Comparison of ENCODE assay signal across 20 mouse cellular contexts in the genomic region with DNA sequence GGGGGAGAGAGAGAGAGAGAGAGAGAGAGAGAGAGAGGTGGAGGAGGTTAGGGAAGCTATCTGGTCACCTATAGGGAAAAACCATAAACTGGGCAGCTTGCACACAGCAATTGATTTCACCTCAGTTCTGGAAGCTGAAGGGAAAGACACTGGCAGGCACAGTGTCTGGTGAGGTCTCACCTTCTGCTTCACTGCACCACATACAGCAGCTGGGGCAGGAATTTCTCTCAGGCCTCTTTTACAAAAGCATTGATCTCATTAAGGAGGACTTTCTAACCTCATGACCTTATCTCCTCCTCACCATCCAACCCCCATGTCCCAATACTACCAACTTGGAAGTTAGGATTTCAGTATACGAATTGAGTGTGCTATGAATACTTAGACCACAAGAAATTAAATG. TPM values are rescaled to one million over a fixed set of nuclear protein-coding genes. Genes with fewer than 3 reads are reported as not detected.
DNase-seq lines count a peak whose midpoint lies in the region; ATAC-seq and TF ChIP-seq lines count a peak whose summit lies in the region.
"Had no signal": no experiment of that assay in that cellular context is flagged by ENCODE, and none has a peak within 500 bp of the region (broad histone marks: within the 10 kb centered on the region; RNA-seq: fewer than 3 reads in every experiment).

No protein-coding gene starts in this region.

- H3K4me1 ChIP-seq in liver, embryonic 12.5 days = peaks cover 68% of the 10 kb centered on the region
- H3K4me1 ChIP-seq in hindbrain, postnatal 0 days (ENCODE audit: insufficient read depth, low read length) = peaks cover 11% of the 10 kb centered on the region
- H3K4me1 ChIP-seq in stomach, postnatal 0 days (replicated peaks; ENCODE audit: control insufficient read depth, insufficient read depth) = no peaks in the 10 kb centered on the region

- no peak overlapping the region for H3K27ac ChIP-seq in liver, embryonic 12.5 days
- peak overlapping the region; percentile 80 for H3K27ac ChIP-seq in hindbrain, postnatal 0 days
- no peak overlapping the region for H3K27ac ChIP-seq in stomach, postnatal 0 days (replicated peaks)
- H3K27ac ChIP-seq: limb, embryonic 13.5 days had no signal

- no peak overlapping the region for H3K4me3 ChIP-seq in liver, embryonic 12.5 days
- no peak overlapping the region for H3K4me3 ChIP-seq in hindbrain, postnatal 0 days (ENCODE audit: low read length)
- no peak overlapping the region for H3K4me3 ChIP-seq in stomach, postnatal 0 days (ENCODE audit: low read depth, low read length)
- H3K4me3 ChIP-seq: heart, embryonic 12.5 days; limb, embryonic 13.5 days; megakaryocyte, embryonic 14.5 days had no signal

- H3K9ac ChIP-seq in liver, embryonic 12.5 days = peak overlapping the region; percentile 7; the same call in 1 of the 2 replicates
- H3K9ac ChIP-seq in hindbrain, postnatal 0 days (replicated peaks; ENCODE audit: low read length) = no peak overlapping the region
- H3K9ac ChIP-seq in stomach, postnatal 0 days (ENCODE audit: low read length) = no peak overlapping the region
- H3K9ac ChIP-seq: limb, embryonic 13.5 days had no signal

- peak; percentile 14 for DNase-seq in embryo, embryonic 10 days (ENCODE audit: low spot score)
- DNase-seq in embryo, embryonic 9.5 days (ENCODE audit: extremely low spot score) = no peak
- no peak for DNase-seq in liver
- DNase-seq in hindbrain, postnatal 0 days (ENCODE audit: low spot score) = no peak
- DNase-seq in retina, postnatal 1 day = peak; percentile 40
- DNase-seq in heart, adult 18-20 months = no peak
- DNase-seq in stomach, postnatal 0 days (ENCODE audit: low spot score) = no peak
- DNase-seq: embryo, embryonic 11 days; gastrocnemius, postnatal 10 days; heart, postnatal 36 days; kidney, adult 2 months; kidney, postnatal 36 days; lung, postnatal 10 days; right cerebral cortex, postnatal 14 days had no signal

- no peak for TF ChIP-seq CTCF in hindbrain, postnatal 0 days (IDR thresholded peaks at IDR 0.05; ENCODE audit: low read depth)
- no peak for TF ChIP-seq CTCF in stomach, postnatal 0 days (IDR thresholded peaks at IDR 0.05; ENCODE audit: low read depth)

- H3K27me3 ChIP-seq in liver, embryonic 12.5 days (replicated peaks) = no peaks in the 10 kb centered on the region
- no peaks in the 10 kb centered on the region for H3K27me3 ChIP-seq in hindbrain, postnatal 0 days (ENCODE audit: insufficient read depth, low read length)
- no peaks in the 10 kb centered on the region for H3K27me3 ChIP-seq in stomach, postnatal 0 days (ENCODE audit: control insufficient read depth, insufficient read depth, low read length)
- H3K27me3 ChIP-seq: heart, embryonic 12.5 days; limb, embryonic 13.5 days; megakaryocyte, embryonic 14.5 days had no signal

- no peaks in the 10 kb centered on the region for H3K9me3 ChIP-seq in liver, embryonic 12.5 days (replicated peaks)
- no peaks in the 10 kb centered on the region for H3K9me3 ChIP-seq in hindbrain, postnatal 0 days (ENCODE audit: low read length)
- no peaks in the 10 kb centered on the region for H3K9me3 ChIP-seq in stomach, postnatal 0 days (ENCODE audit: control insufficient read depth, low read length)
- H3K9me3 ChIP-seq: G1E; heart, embryonic 12.5 days; limb, embryonic 13.5 days; megakaryocyte, embryonic 14.5 days had no signal

- TF ChIP-seq EP300 in stomach, postnatal 0 days (optimal IDR thresholded peaks at IDR 0.05) = no peak

- H3K36me3 ChIP-seq in liver, embryonic 12.5 days = peaks cover 4% of the 10 kb centered on the region; the same call in 1 of the 2 replicates
- H3K36me3 ChIP-seq in hindbrain, postnatal 0 days (ENCODE audit: insufficient read depth, low read length) = no peaks in the 10 kb centered on the region
- H3K36me3 ChIP-seq in stomach, postnatal 0 days (ENCODE audit: control insufficient read depth, insufficient read depth, low read length) = no peaks in the 10 kb centered on the region
- H3K36me3 ChIP-seq: heart, embryonic 12.5 days; limb, embryonic 13.5 days had no signal

- no peak for ATAC-seq in liver, embryonic 12.5 days
- no peak for ATAC-seq in hindbrain, postnatal 0 days
- ATAC-seq in stomach, postnatal 0 days (ENCODE audit: low FRiP score, low TSS enrichment) = no peak
- ATAC-seq: CD4-positive, CD25-positive, alpha-beta regulatory T cell, adult 4 months had no signal

- 80% methylated on average over 1 of the region's 1 CpGs for WGBS in liver, embryonic 12.5 days (ENCODE audit: insufficient replicate concordance)
- WGBS in hindbrain, postnatal 0 days = 29% methylated on average over 1 of the region's 1 CpGs
- 84% methylated on average over 1 of the region's 1 CpGs for WGBS in stomach, postnatal 0 days

- no peak overlapping the region for H3K4me2 ChIP-seq in liver, embryonic 12.5 days
- H3K4me2 ChIP-seq in hindbrain, postnatal 0 days (ENCODE audit: low read depth, low read length) = peak overlapping the region; percentile 42; the same call in 1 of the 2 replicates
- no peak overlapping the region for H3K4me2 ChIP-seq in stomach, postnatal 0 days (replicated peaks; ENCODE audit: low read depth)
- H3K4me2 ChIP-seq: limb, embryonic 13.5 days had no signal

RNA-seq across cellular contexts. Expression of gene Ddhd1, which starts 13.2 kb away (rescaled TPM):
- polyA plus RNA-seq in liver, embryonic 12.5 days (2016; fragmentation: Nextera tagmentation; extraction: Ambion mirVana) = 12.5 and 14.0 TPM in 2 replicates
- total RNA-seq in hindbrain, postnatal 0 days (2014; rRNA removed) = 53.0 and 64.2 TPM in 2 replicates
- 15.0 and 17.2 TPM in 2 replicates for polyA plus RNA-seq in hindbrain, postnatal 0 days (2015; fragmentation: Nextera tagmentation; extraction: Ambion mirVana)
- total RNA-seq in heart, adult 18-20 months (2021) = 10 to 100 TPM in 1 of 2 experiments, 1 to 10 TPM in 1; 7.2 to 11.0 TPM
- 4.4 and 4.5 TPM in 2 replicates for polyA plus RNA-seq in stomach, postnatal 0 days (2015; fragmentation: Nextera tagmentation; extraction: Ambion mirVana)

Comparison
In these comparisons a context has a peak if more than half of its experiments do, and no peak if none do; other contexts are left out.
1. DNase-seq: peak in embryo, embryonic 10 days (single experiment) and retina, postnatal 1 day (single experiment); none in embryo, embryonic 9.5 days (single experiment), liver (single experiment), hindbrain, postnatal 0 days (single experiment), heart, adult 18-20 months (0 of 2) and stomach, postnatal 0 days (single experiment).